Mouse (Mus musculus) embryonic facial prominence, embryonic 13.5 days (tissue): ENCODE measurements around the gene Plekha7. TPM values are rescaled to one million over a fixed set of nuclear protein-coding genes. Genes with fewer than 3 reads are reported as not detected.

Source experiments
- ATAC-seq: fragments of 200-750 bp; cut with Nextera tagmentation; 2 replicates; pipeline ENCODE4 v1.8.0; 2017; ENCODE audit warnings: low read depth; ENCODE audit not compliant: insufficient number of reproducible peaks, insufficient read depth, low FRiP score, low TSS enrichment
- H3K27ac ChIP-seq: fragments of 300-500 bp; sonication (generic); 2 replicates; pipeline ENCODE4 v1.5.1; 2015; ENCODE audit warnings: moderate library complexity, mild to moderate bottlenecking, inconsistent platforms
- H3K27me3 ChIP-seq: fragments of 300-500 bp; sonication (generic); 2 replicates; pipeline ENCODE4 v1.6.1; 2015; ENCODE audit warnings: mild to moderate bottlenecking, inconsistent platforms
- H3K36me3 ChIP-seq: fragments of 300-500 bp; sonication (generic); 2 replicates; pipeline ENCODE4 v1.6.1; 2015; ENCODE audit warnings: mild to moderate bottlenecking, inconsistent platforms
- H3K4me1 ChIP-seq: fragments of 300-500 bp; sonication (generic); 2 replicates; pipeline ENCODE4 v1.6.1; 2015; ENCODE audit warnings: inconsistent platforms
- H3K4me2 ChIP-seq: fragments of 300-500 bp; sonication (generic); 2 replicates; pipeline ENCODE4 v1.6.1; 2015; ENCODE audit warnings: moderate library complexity, mild to moderate bottlenecking, inconsistent platforms
- H3K4me3 ChIP-seq: fragments of 300-500 bp; sonication (generic); 2 replicates; pipeline ENCODE4 v1.5.1; 2015; ENCODE audit warnings: mild to moderate bottlenecking, inconsistent platforms
- H3K9ac ChIP-seq: fragments of 300-500 bp; sonication (generic); 2 replicates; pipeline ENCODE4 v1.6.1; 2015; ENCODE audit warnings: mild to moderate bottlenecking, inconsistent platforms
- H3K9me3 ChIP-seq: fragments of 300-500 bp; sonication (generic); 2 replicates; pipeline ENCODE4 v1.6.1; 2016; ENCODE audit warnings: inconsistent platforms
- WGBS: fragments of 180-500 bp; shearing (Covaris S2); methylation state at CpG from one replicate; pipeline ENCODE4 v1.1.7; 2015; ENCODE audit warnings: mixed read lengths; 5-methylcytosine and 5-hydroxymethylcytosine counted together
- polyA plus RNA-seq: library from polyadenylated mRNA; unstranded; fragments of >200 nt; fragmentation: Nextera tagmentation; extraction: Ambion mirVana; gene quantifications from 2 replicates; pipeline ENCODE4 v1.2.1, GENCODE M21; 2015

Plekha7 gene
- polyA plus RNA-seq, 1 experiment from 2014 or later, result 10.9 TPM

GRCm38 (mm10) chr7:116308632-116308991 lies 436 bp upstream of the Plekha7 start:
- Histone ChIP-seq H3K36me3 (no peaks in the 10 kb centered on the region), H3K4me1 (peaks cover 26% of the 10 kb centered on the region), H3K9ac (peak overlapping the region; percentile 40; the same call in 1 of the 2 replicates), H3K4me3 (peak overlapping the region; percentile 66), H3K27ac (0 out of 2 replicates have a peak overlapping the region, but pooled peaks have one; percentile 64), H3K27me3 (peaks cover 42% of the 10 kb centered on the region), H3K4me2 (peak overlapping the region; percentile 100), H3K9me3 (no peaks in the 10 kb centered on the region)
- WGBS, result 3% methylated on average over 16 of the region's 16 CpGs
- no peak for ATAC-seq

- peak overlapping the region; percentile 66 for H3K9ac ChIP-seq
- peak overlapping the region; percentile 66 for H3K4me3 ChIP-seq
- peaks cover 26% of the 10 kb centered on the region for H3K4me1 ChIP-seq
- H3K27ac ChIP-seq, result peak overlapping the region; percentile 48
- H3K27me3 ChIP-seq, result peaks cover 42% of the 10 kb centered on the region
- no peaks in the 10 kb centered on the region for H3K36me3 ChIP-seq
- WGBS, result under 1% methylated on average over 63 of the region's 63 CpGs
- no peaks in the 10 kb centered on the region for H3K9me3 ChIP-seq
- H3K4me2 ChIP-seq, result peak overlapping the region; percentile 100
- peak; percentile 71 for ATAC-seq
These were observed 891 bp downstream of the Plekha7 start for GRCm38 (mm10) chr7:116307099-116307870.

- no peak for ATAC-seq
- no peak overlapping the region for H3K9ac ChIP-seq
- no peaks in the 10 kb centered on the region for H3K36me3 ChIP-seq
- H3K4me3 ChIP-seq, result peak overlapping the region; percentile 66; the same call in 1 of the 2 replicates
- no peak overlapping the region for H3K27ac ChIP-seq
- H3K4me1 ChIP-seq, result peaks cover 26% of the 10 kb centered on the region
- peaks cover 42% of the 10 kb centered on the region for H3K27me3 ChIP-seq
- H3K4me2 ChIP-seq, result peak overlapping the region; percentile 100
- H3K9me3 ChIP-seq, result no peaks in the 10 kb centered on the region
- 16% methylated on average over 5 of the region's 5 CpGs for WGBS
These were observed 1.6 kb downstream of the Plekha7 start for GRCm38 (mm10) chr7:116306601-116307000.

- Histone ChIP-seq H3K27me3 (peaks cover 19% of the 10 kb centered on the region), H3K9me3 (no peaks in the 10 kb centered on the region), H3K4me3 (no peak overlapping the region), H3K4me1 (peaks cover 13% of the 10 kb centered on the region), H3K27ac (no peak overlapping the region), H3K36me3 (no peaks in the 10 kb centered on the region), H3K4me2 (no peak overlapping the region), H3K9ac (no peak overlapping the region)
- 91% methylated on average over 5 of the region's 5 CpGs for WGBS
- no peak for ATAC-seq
These were observed 6.4 kb downstream of the Plekha7 start for GRCm38 (mm10) chr7:116301661-116302311.

GRCm38 (mm10) chr7:116301144-116301543 lies 7.0 kb downstream of the Plekha7 start:
- no peak overlapping the region for H3K4me3 ChIP-seq
- H3K9me3 ChIP-seq, result no peaks in the 10 kb centered on the region
- no peak for ATAC-seq
- H3K9ac ChIP-seq, result no peak overlapping the region
- H3K27me3 ChIP-seq, result peaks cover 13% of the 10 kb centered on the region
- WGBS, result 80% methylated on average over 4 of the region's 4 CpGs
- no peaks in the 10 kb centered on the region for H3K36me3 ChIP-seq
- no peak overlapping the region for H3K27ac ChIP-seq
- peaks cover 7% of the 10 kb centered on the region for H3K4me1 ChIP-seq
- H3K4me2 ChIP-seq, result no peak overlapping the region

GRCm38 (mm10) chr7:116298851-116299250 lies 9.3 kb downstream of the Plekha7 start:
- WGBS, result 83% methylated on average over 2 of the region's 2 CpGs
- no peak for ATAC-seq
- no peak overlapping the region for H3K4me3 ChIP-seq

GRCm38 (mm10) chr7:116298389-116298788 lies 9.8 kb downstream of the Plekha7 start:
- Histone ChIP-seq H3K9ac (no peak overlapping the region), H3K9me3 (no peaks in the 10 kb centered on the region), H3K27ac (no peak overlapping the region), H3K36me3 (no peaks in the 10 kb centered on the region), H3K4me1 (peaks cover 12% of the 10 kb centered on the region), H3K4me3 (no peak overlapping the region), H3K4me2 (no peak overlapping the region), H3K27me3 (no peaks in the 10 kb centered on the region)
- 77% methylated on average over 10 of the region's 10 CpGs for WGBS
- no peak for ATAC-seq

More at GRCm38 (mm10) chr7:116298851-116299250, 9.3 kb downstream of the Plekha7 start:
- peaks cover 12% of the 10 kb centered on the region for H3K4me1 ChIP-seq
- no peaks in the 10 kb centered on the region for H3K27me3 ChIP-seq
- H3K36me3 ChIP-seq, result no peaks in the 10 kb centered on the region
- H3K9ac ChIP-seq, result no peak overlapping the region
- no peak overlapping the region for H3K27ac ChIP-seq
- H3K9me3 ChIP-seq, result no peaks in the 10 kb centered on the region
- no peak overlapping the region for H3K4me2 ChIP-seq

GRCm38 (mm10) chr7:116294961-116295360 lies 13.2 kb downstream of the Plekha7 start:
- Histone ChIP-seq H3K9ac (no peak overlapping the region), H3K4me2 (no peak overlapping the region), H3K4me3 (no peak overlapping the region), H3K9me3 (no peaks in the 10 kb centered on the region), H3K36me3 (no peaks in the 10 kb centered on the region), H3K4me1 (peaks cover 15% of the 10 kb centered on the region), H3K27me3 (no peaks in the 10 kb centered on the region), H3K27ac (no peak overlapping the region)
- ATAC-seq, result no peak
- 55% methylated on average over 3 of the region's 3 CpGs for WGBS

- H3K4me3 ChIP-seq, result no peak overlapping the region
- H3K4me1 ChIP-seq, result peaks cover 13% of the 10 kb centered on the region
- no peaks in the 10 kb centered on the region for H3K36me3 ChIP-seq
- no peak for ATAC-seq
- 34% methylated on average over 5 of the region's 5 CpGs for WGBS
- H3K9ac ChIP-seq, result no peak overlapping the region
- H3K9me3 ChIP-seq, result no peaks in the 10 kb centered on the region
- H3K27me3 ChIP-seq, result no peaks in the 10 kb centered on the region
- no peak overlapping the region for H3K4me2 ChIP-seq
- no peak overlapping the region for H3K27ac ChIP-seq
These were observed 15.8 kb downstream of the Plekha7 start for GRCm38 (mm10) chr7:116292377-116292776.

GRCm38 (mm10) chr7:116290559-116290958 lies 17.6 kb downstream of the Plekha7 start:
- Histone ChIP-seq H3K36me3 (no peaks in the 10 kb centered on the region), H3K27me3 (no peaks in the 10 kb centered on the region), H3K27ac (no peak overlapping the region), H3K9ac (no peak overlapping the region), H3K4me2 (no peak overlapping the region), H3K4me3 (no peak overlapping the region), H3K9me3 (no peaks in the 10 kb centered on the region), H3K4me1 (peaks cover 21% of the 10 kb centered on the region)
- no peak for ATAC-seq
- WGBS, result 87% methylated on average over 1 of the region's 1 CpGs

- Histone ChIP-seq H3K4me1 (peaks cover 12% of the 10 kb centered on the region; the same call in 1 of the 2 replicates), H3K9ac (no peak overlapping the region), H3K27ac (no peak overlapping the region), H3K4me3 (no peak overlapping the region), H3K36me3 (no peaks in the 10 kb centered on the region), H3K4me2 (no peak overlapping the region), H3K27me3 (no peaks in the 10 kb centered on the region), H3K9me3 (no peaks in the 10 kb centered on the region)
- 92% methylated on average over 3 of the region's 3 CpGs for WGBS
- ATAC-seq, result no peak
These were observed 19.2 kb downstream of the Plekha7 start for GRCm38 (mm10) chr7:116288996-116289395.

- Histone ChIP-seq H3K9ac (no peak overlapping the region), H3K36me3 (no peaks in the 10 kb centered on the region), H3K4me1 (peaks cover 11% of the 10 kb centered on the region; the same call in 1 of the 2 replicates), H3K27me3 (no peaks in the 10 kb centered on the region), H3K4me2 (no peak overlapping the region), H3K27ac (no peak overlapping the region), H3K9me3 (no peaks in the 10 kb centered on the region), H3K4me3 (no peak overlapping the region)
- no peak for ATAC-seq
- 85% methylated on average over 5 of the region's 5 CpGs for WGBS
These were observed 20.2 kb downstream of the Plekha7 start for GRCm38 (mm10) chr7:116287959-116288358.
